Mouse (Mus musculus): Measurements from ENCODE around the gene Nmral1. TPM values are rescaled to one million over a fixed set of nuclear protein-coding genes. Genes with fewer than 3 reads are reported as not detected.

Gene Nmral1
- total and polyA plus RNA-seq, 3 experiments = 54.6 to 60.4 TPM; not detected in 1

DNA sequence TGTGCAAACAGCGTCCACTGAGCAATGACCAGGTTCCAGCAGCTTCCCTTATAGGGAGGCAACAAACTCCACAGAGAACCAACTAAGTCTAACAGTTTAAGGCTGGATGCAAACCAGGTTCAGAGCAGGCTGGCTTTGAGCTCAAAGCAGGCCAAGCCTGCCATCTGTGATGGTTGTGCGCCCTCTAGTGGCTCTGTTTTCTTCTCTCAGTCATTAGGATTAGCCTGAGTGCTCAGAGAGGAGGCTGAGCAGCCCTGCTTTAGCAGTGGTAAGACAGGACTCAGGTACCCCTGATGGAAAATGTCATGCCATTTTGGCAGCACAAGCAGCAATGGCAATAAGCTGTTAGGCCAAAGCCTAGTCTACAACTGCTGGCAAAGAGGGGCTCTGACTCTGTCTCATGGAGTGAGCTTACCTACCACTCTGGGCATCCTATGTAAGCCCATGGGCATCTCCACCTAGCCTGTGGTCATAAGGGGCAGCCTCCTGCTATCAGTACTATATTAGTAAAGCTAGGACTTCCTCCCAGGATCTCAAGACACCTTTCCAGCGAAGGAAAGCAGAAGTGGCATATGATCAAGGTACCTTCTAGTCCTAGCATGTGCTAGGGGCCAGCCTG, 51.9 kb downstream of the Nmral1 start:
- Histone ChIP-seq H3K27ac (ENCODE audit: control insufficient read depth, low read depth, low read length) (no peak overlapping the region), H3K4me1 (ENCODE audit: control insufficient read depth in 1 of 2, insufficient read depth in 2 of 2, low read length in 2 of 2) (no peaks in the 10 kb centered on the region), H3K27me3 (ENCODE audit: control insufficient read depth in 1 of 2, insufficient read depth in 2 of 2, low read length in 2 of 2) (no peaks in the 10 kb centered on the region), H3K4me3 (ENCODE audit: control insufficient read depth in 1 of 2, insufficient read depth in 1 of 2, low read depth in 2 of 2, low read length in 2 of 2) (no peak overlapping the region), H3K9ac (ENCODE audit: control insufficient read depth, low read depth, low read length, poor library complexity, severe bottlenecking) (no peak overlapping the region), H3K79me2 (ENCODE audit: control insufficient read depth, insufficient read depth, low read length, poor library complexity) (no peaks in the 10 kb centered on the region), H3K36me3 (ENCODE audit: control insufficient read depth in 1 of 2, insufficient read depth in 2 of 2, low read length in 2 of 2) (peaks cover 0 to 6% of the 10 kb centered on the region in 2 experiments; a peak in 2 of 4 replicates), H3K9me3 (replicated peaks; ENCODE audit: insufficient read depth, low read length) (no peaks in the 10 kb centered on the region)
- peak; percentile 84 for DNase-seq (ENCODE audit: low read depth, low spot score)
- TF ChIP-seq POLR2AphosphoS5 (IDR thresholded peaks at IDR 0.05; ENCODE audit: borderline replicate concordance, low read depth, low read length) (no peak), CHD2 (IDR thresholded peaks at IDR 0.05; ENCODE audit: low read length) (no peak), GATA1 (IDR thresholded peaks at IDR 0.05; ENCODE audit: low read depth, low read length) (no peak), HCFC1 (IDR thresholded peaks at IDR 0.05; ENCODE audit: low read depth, low read length) (no peak), MAX (IDR thresholded peaks at IDR 0.05; ENCODE audit: low read length) (no peak), TCF12 (IDR thresholded peaks at IDR 0.05; ENCODE audit: low read depth, low read length) (no peak), TBP (IDR thresholded peaks at IDR 0.05; ENCODE audit: low read depth, low read length) (no peak), ZC3H11A (IDR thresholded peaks at IDR 0.05; ENCODE audit: low read depth, low read length) (peak; percentile 36; the same call in 1 of the 2 replicates), SIN3A (IDR thresholded peaks at IDR 0.05; ENCODE audit: low read length) (no peak), KAT2A (conservative IDR thresholded peaks at IDR 0.05; ENCODE audit: low read depth, low read length) (no peak), USF2 (IDR thresholded peaks at IDR 0.05; ENCODE audit: borderline replicate concordance in 1 of 2, insufficient read depth in 1 of 2, low read depth in 1 of 2, low read length in 2 of 2) (no peak), E2F4 (IDR thresholded peaks at IDR 0.05; ENCODE audit: borderline replicate concordance, low read depth, low read length) (no peak), RAD21 (IDR thresholded peaks at IDR 0.05; ENCODE audit: low read depth, low read length) (peak; percentile 80), MAZ (IDR thresholded peaks at IDR 0.05; ENCODE audit: low read depth, low read length) (no peak), CTCF (IDR thresholded peaks at IDR 0.05 in 2 of 3, conservative IDR thresholded peaks at IDR 0.05 in 1 of 3; ENCODE audit: control insufficient read depth in 1 of 3, insufficient read depth in 1 of 3, low read depth in 2 of 3, low read length in 3 of 3, poor library complexity in 1 of 3, severe bottlenecking in 1 of 3) (peak; percentile 86 to 91 (median 88)), MYB (IDR thresholded peaks at IDR 0.05; ENCODE audit: low read depth, low read length) (no peak), GABPA (IDR thresholded peaks at IDR 0.05; ENCODE audit: low read depth, low read length) (no peak), SMC3 (IDR thresholded peaks at IDR 0.05; ENCODE audit: low read depth, low read length) (peak; percentile 73), MEF2A (IDR thresholded peaks at IDR 0.05; ENCODE audit: extremely low read depth, insufficient replicate concordance, low read depth, low read length, poor library complexity, severe bottlenecking) (no peak)

DNA sequence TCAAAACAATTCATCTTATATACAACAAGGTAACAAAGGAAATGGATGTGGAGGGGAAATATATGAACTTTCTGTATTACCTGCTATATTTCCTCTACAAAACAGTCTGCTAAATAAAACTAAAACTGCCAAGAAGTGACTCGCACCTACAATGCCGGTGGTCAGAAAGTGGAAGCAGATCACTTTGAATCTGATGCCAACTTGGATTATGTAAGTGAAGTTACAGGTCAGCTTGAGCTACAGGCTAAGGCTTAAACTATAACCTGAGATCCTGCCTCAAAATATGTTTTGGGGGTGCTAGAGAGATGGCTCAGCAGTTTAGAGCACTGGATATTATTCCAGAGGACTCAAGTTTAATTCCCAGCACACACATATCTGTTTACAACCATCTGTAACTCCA, 53.4 kb downstream of the Nmral1 start:
- peaks cover 0 to 4% of the 10 kb centered on the region in 2 experiments; a peak in 2 of 4 replicates for H3K36me3 ChIP-seq (ENCODE audit: control insufficient read depth in 1 of 2, insufficient read depth in 2 of 2, low read length in 2 of 2)
- no peak overlapping the region for H3K9ac ChIP-seq (ENCODE audit: control insufficient read depth, low read depth, low read length, poor library complexity, severe bottlenecking)
- H3K9me3 ChIP-seq (replicated peaks; ENCODE audit: insufficient read depth, low read length) = no peaks in the 10 kb centered on the region
- no peaks in the 10 kb centered on the region for H3K27me3 ChIP-seq (ENCODE audit: control insufficient read depth in 1 of 2, insufficient read depth in 2 of 2, low read length in 2 of 2)
- no peak for TF ChIP-seq MYC (IDR thresholded peaks at IDR 0.05; ENCODE audit: low read depth, low read length)
- TF ChIP-seq MAX (IDR thresholded peaks at IDR 0.05; ENCODE audit: low read length) = no peak
- TF ChIP-seq HCFC1 (IDR thresholded peaks at IDR 0.05; ENCODE audit: low read depth, low read length) = no peak
- no peak for TF ChIP-seq E2F4 (IDR thresholded peaks at IDR 0.05; ENCODE audit: borderline replicate concordance, low read depth, low read length)
- TF ChIP-seq MXI1 (IDR thresholded peaks at IDR 0.05; ENCODE audit: low read depth, low read length) = no peak
- TF ChIP-seq ETS1 (IDR thresholded peaks at IDR 0.05; ENCODE audit: low read depth, low read length) = no peak
- no peak for TF ChIP-seq POLR2AphosphoS2 (IDR thresholded peaks at IDR 0.05; ENCODE audit: low read length)
- TF ChIP-seq CHD2 (IDR thresholded peaks at IDR 0.05; ENCODE audit: low read length) = no peak
- TF ChIP-seq UBTF (IDR thresholded peaks at IDR 0.05; ENCODE audit: borderline replicate concordance, insufficient read depth, low read depth, low read length) = no peak
- no peak for TF ChIP-seq MEF2A (IDR thresholded peaks at IDR 0.05; ENCODE audit: extremely low read depth, insufficient replicate concordance, low read depth, low read length, poor library complexity, severe bottlenecking)
- no peak for TF ChIP-seq RCOR1 (IDR thresholded peaks at IDR 0.05; ENCODE audit: low read depth, low read length)
- TF ChIP-seq ZKSCAN1 (IDR thresholded peaks at IDR 0.05; ENCODE audit: low read depth, low read length) = no peak
- no peak for TF ChIP-seq BHLHE40 (IDR thresholded peaks at IDR 0.05; ENCODE audit: borderline replicate concordance, low read depth, low read length)
- TF ChIP-seq GATA1 (IDR thresholded peaks at IDR 0.05; ENCODE audit: low read depth, low read length) = no peak
- TF ChIP-seq NRF1 (IDR thresholded peaks at IDR 0.05; ENCODE audit: insufficient read depth, low read depth, low read length, poor library complexity, severe bottlenecking) = no peak
- TF ChIP-seq GABPA (IDR thresholded peaks at IDR 0.05; ENCODE audit: low read depth, low read length) = no peak
- no peak for TF ChIP-seq RAD21 (IDR thresholded peaks at IDR 0.05; ENCODE audit: low read depth, low read length)
- no peak for TF ChIP-seq CHD1 (IDR thresholded peaks at IDR 0.05; ENCODE audit: low read depth, low read length)
- H3K4me3 ChIP-seq (ENCODE audit: control insufficient read depth in 1 of 2, insufficient read depth in 1 of 2, low read depth in 2 of 2, low read length in 2 of 2) = no peak overlapping the region
- no peak for DNase-seq (ENCODE audit: low read depth, low spot score)
- H3K4me1 ChIP-seq (ENCODE audit: control insufficient read depth in 1 of 2, insufficient read depth in 2 of 2, low read length in 2 of 2) = no peaks in the 10 kb centered on the region
- H3K79me2 ChIP-seq (ENCODE audit: control insufficient read depth, insufficient read depth, low read length, poor library complexity) = no peaks in the 10 kb centered on the region
- no peak overlapping the region for H3K27ac ChIP-seq (ENCODE audit: control insufficient read depth, low read depth, low read length)
